Mouse (Mus musculus) testis, postnatal 14 days (tissue): ENCODE measurements around the gene Krtap19-1.

Experiments used
- DNase-seq: peaks from one replicate; pipeline ENCODE4 v3.0.0; 2021; ENCODE audit warnings: low spot score

Krtap19-1 gene

DNA sequence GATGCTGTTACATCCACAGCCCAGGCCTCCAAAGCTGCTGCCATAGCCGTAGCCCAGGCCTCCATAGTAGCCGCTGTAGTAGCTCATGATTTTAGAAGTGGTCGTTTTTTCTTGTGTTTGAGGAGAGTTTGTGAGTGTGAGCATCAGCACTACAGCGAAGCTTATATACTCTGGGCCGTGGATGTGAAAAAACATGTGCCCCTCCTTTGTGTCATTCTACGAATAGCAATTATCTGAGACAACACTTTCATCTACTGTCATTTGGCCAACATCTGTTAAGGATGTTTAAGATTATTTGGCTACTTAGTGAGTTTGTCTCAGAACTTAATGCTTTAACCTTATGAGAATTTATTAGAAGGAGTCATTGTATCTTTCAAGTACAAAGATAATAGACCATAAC lies at the start of gene Krtap19-1:
Gene Krtap19-1 (minus strand): TSS at position 101 of the 400 bp plus-strand sequence.
- no peak for DNase-seq

DNA sequence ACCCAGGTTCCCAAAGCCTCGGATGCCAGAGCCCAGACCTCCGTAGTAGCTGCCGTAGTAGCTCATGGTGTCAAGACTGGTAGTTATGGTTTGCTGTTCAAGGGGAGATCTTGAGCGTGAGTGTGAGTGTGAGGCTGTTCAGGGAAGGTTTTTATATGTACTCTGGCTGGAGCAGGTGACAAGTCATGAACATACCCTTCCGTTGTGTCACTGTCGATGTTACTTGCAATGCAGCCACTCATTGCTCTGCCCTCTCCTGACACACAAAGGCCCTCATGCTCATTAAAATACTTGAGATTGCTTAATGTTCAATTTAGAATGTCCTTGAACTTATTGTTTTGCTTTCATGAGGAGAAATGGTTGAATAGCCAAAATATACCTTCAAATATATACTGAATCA lies 27.1 kb upstream of the Krtap19-1 start, which contains the start of gene Krtap19-5:
Gene Krtap19-5 (minus strand): TSS at position 101 of the 400 bp plus-strand sequence.
- DNase-seq = no peak

DNA sequence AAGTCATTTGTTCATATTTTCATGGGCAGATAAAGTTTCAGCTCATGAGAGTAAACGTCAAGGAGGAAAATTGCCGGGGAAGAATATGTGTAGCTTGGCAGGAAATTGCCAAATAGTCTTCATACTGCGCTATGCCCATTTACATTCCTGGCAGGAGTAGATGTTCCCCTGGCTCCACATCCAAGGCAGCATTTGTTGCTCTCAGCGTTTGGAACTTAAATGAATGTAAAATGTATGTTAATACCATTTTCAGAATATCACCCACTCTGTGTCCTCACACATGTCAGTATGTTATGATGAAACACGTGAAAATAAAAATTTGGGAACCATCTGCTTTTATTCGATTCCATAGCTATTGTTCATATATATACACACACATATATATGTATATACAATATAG lies 17.7 kb upstream of the Krtap19-1 start:
- DNase-seq = no peak

DNA sequence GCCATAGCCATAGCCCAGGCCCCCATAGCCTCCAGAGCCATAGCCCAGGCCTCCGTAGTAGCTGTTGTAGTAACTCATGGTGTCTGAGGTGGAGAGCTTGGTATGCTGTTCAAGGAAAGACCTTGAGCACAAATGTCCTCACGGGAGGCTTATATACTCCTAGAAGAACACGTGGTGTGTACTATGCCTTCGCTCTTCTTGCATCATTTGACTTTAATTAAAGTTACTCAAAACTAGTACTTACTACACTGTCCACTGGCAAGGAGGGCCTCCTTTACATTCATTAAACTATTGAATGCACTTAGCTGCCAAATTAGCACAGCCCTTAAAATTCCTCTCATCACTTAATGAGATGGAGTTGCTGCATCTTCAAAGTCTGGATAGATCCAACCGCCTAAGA lies 15.8 kb upstream of the Krtap19-1 start, which contains the start of gene Krtap19-4:
Gene Krtap19-4 (minus strand): TSS at position 101 of the 400 bp plus-strand sequence.
- no peak for DNase-seq

DNA sequence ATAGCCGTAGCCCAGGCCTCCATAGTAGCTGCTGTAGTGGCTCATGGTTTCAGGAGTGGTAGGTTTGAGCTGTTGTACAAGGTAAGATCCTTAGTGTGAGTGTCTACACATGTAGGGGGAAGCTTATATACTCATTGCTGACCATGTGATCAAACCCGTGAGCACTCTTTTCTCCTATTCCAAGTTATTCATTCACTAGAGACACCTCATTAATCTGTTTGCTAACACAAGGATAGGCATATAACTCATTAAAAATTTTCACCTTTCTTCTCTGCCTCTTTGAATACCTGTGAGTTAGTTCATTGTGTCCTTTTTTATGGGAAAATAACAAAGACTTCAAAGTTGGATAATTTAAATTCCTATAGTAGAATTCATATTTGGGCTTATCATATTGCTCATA lies 8.7 kb upstream of the Krtap19-1 start, which contains the start of gene Krtap19-3:
Gene Krtap19-3 (minus strand): TSS at position 101 of the 400 bp plus-strand sequence.
- DNase-seq = no peak

DNA sequence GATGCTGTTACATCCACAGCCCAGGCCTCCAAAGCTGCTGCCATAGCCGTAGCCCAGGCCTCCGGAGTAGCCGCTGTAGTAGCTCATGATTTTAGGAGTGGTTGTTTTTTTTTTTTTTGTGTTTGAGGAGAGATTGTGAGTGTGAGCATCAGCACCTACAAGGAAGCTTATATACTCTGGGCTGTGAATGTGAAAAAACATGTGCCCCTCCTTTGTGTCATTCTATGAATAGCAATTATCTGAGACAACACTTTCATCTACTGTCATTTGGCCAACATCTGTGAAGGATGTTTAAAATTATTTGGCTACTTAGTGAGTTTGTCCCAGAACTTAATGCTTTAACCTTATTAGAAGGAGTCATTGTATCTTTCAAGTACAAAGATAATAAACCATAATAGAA lies 5.0 kb upstream of the Krtap19-1 start, which contains the start of gene Krtap19-2:
Gene Krtap19-2 (minus strand): TSS at position 101 of the 400 bp plus-strand sequence.
- DNase-seq = no peak

DNA sequence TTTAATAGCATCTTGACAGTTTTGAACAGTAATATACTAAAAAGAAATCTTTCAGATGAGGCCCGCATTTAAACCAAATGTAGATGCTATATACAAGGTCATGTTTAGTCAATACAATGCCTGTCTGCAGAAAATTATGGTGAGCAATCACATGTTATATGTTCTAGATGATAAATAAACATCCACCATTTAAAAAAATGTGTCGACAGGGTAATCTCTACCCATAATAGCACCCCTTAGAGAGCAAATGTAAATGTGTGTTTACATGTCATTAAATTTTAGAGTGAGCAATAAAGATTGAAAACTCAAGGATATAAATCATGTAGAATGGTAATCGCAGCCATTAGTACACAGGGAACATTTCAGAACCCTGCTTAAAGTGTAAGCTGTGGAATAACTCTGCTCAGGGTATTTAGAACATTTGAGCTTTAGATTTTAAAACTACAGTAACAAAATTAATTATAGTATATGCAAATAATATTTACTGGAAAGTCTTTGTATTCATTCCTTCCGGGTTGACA lies 4.3 kb downstream of the Krtap19-1 start:
- no peak for DNase-seq

DNA sequence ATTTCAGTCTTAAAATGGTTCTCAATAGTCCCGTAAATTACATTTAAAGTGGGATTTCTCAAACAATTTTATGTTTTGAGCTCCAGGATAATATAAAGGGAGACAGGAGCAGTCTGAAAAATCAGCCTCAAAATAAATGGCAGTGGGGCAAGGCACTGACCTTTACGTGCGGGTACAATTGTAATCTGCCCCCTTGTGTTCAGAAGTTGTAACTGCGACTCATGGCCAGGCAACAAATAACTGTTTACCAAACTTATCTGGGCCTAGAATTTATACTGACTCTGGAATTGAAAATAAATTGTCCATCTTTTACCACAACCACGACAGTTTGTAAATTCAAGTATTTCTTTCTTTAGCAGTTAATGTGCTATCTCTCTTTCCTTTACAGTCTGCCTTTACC lies 17.8 kb downstream of the Krtap19-1 start:
- no peak for DNase-seq

DNA sequence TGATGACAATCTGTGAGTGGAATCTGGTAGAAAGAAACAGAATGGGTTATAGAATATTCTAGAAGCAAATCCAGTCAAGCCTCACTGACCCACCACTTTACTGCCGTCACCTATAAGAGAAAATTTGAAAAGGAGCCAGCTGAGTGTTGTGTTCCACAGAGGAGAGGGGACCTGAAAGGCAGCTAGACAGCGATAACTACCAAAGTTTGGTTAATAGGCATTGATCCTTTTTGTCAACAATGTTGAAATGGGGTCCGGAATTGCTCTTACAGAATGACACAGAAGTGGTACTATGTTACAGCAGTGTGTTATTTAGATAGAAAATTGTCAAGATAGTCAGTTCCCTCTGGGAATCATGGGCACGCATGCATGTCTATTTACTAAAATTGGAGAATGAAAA lies 20.7 kb downstream of the Krtap19-1 start:
- DNase-seq = no peak

DNA sequence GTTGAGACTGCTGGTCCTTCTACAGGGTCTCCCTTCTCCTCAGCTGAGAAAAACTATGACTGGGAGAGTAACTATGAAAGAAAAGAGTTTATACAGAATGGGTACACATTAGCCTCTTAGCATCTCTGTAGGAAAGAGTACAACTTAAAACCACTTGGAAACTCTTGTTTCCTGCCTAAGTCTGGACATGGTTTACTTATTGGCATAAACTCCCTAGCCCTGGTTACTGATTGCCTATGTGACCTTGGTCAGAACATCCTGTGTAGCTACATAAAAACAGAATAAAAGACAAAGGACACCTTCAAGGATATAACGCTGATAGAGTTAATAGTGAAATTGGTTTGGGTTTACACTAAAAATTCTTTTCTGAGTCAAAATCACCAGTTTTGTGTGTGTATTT lies 21.8 kb downstream of the Krtap19-1 start:
- no peak for DNase-seq

DNA sequence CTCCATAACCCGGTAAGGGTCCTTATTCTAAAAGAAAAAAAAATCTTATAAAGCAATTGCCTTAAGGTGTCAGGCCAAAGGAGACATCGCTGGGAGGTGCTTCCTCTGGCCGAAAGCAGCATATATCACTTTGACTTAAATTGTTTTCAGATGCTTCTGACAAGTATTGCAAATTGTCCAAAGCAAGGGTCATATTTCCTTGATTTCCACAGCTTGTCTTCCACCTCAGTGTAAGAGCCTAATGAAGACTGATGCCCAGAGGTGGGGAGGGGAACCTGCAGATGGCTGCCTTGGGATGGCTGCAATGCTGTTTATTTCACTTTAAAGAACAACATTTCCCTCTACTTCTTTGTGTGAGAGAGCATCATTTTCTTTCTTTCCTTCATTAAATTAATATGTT lies 42.2 kb downstream of the Krtap19-1 start:
- DNase-seq = no peak

DNA sequence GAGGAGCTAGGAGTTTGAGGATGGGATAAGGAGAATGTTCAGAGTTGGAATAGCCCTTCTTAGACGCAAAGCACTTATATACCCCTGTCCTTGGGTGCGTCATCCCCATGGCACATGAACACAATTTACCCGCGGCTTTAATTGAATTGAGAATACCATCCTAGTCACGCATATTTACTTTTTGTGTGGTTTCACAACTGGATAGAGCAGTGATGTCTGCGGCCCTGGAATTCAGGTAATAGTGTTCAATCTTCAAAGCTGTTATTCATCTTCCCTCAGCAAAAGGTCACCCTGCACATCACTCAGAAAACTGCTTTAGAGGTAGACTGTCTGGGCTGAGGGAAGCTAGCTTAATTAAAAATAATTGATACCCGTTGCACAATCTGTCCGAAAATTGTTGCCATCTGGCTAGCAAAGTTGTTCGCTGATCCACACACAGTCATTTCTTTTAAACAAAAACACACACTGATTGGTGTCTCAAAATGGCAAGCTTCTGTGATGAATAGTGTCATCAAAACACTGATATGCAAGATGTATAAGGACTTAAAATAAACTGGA lies 43.0 kb downstream of the Krtap19-1 start, which contains the start of gene Krtap14:
Gene Krtap14 (minus strand): TSS at position 51 of the 558 bp plus-strand sequence.
- DNase-seq = no peak

DNA sequence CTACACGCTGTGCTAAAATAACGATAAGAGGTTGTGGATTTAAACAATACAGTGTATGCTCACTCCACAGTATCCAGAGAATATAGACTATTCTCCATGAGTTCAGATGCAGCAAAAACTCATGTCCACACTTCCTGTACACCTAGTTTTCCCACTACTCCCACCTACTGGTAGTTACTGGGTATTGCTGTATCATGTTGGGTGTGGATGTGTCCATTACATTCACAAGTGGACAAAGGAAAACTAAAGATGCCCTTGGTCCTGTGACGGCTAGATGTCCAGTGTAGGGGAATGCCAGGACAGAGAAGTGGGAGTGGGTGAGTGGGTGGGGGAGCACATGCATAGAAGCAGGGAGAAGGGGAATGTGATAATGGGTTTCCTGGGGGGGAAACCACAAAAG lies 45.5 kb downstream of the Krtap19-1 start:
- no peak for DNase-seq

DNA sequence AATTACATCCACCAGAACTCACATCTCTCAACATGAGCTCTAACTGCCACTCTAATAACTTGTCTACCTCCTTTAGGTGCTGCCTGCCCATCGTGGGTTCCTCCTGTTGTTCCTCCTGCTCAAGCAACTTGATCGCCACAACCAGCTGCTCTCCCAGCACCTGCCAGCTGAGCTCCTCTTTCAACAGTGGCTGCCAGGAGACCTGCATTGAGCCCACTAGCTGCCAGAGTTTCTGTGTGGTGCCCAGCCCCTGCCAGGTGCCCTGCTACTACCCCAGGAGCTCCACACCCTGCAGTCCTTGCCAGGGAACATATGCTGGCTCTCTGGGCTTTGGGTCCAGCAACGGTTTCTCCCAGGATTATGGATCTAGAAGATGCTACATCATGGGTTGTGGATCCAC lies 49.1 kb downstream of the Krtap19-1 start, which contains the start of gene Krtap15:
Gene Krtap15 (plus strand): TSS at position 150 of the 400 bp plus-strand sequence.
- no peak for DNase-seq
